9 mouse cellular contexts compared by ENCODE assay signal in genomic region chr10:4545550-4545949, GRCm38 (mm10).
DNase-seq lines count a peak whose midpoint lies in the region; ATAC-seq lines count a peak whose summit lies in the region.
"Had no signal": no experiment of that assay in that cellular context is flagged by ENCODE, and none has a peak within 500 bp of the region (broad histone marks: within the 10 kb centered on the region; RNA-seq: fewer than 3 reads in every experiment).

No protein-coding gene starts in this region.

- WGBS in liver, embryonic 12.5 days (ENCODE audit: insufficient replicate concordance) = 68% methylated on average over 2 of the region's 2 CpGs

- no peak for ATAC-seq in liver, embryonic 12.5 days

- H3K27me3 ChIP-seq in liver, embryonic 12.5 days (replicated peaks) = no peaks in the 10 kb centered on the region
- H3K27me3 ChIP-seq in splenic B cell, adult 2 months (ENCODE audit: control insufficient read depth, insufficient read depth, low read length, poor library complexity, severe bottlenecking) = no peaks in the 10 kb centered on the region

- H3K9me3 ChIP-seq in liver, embryonic 12.5 days (replicated peaks) = no peaks in the 10 kb centered on the region

- no peaks in the 10 kb centered on the region for H3K36me3 ChIP-seq in liver, embryonic 12.5 days
- H3K36me3 ChIP-seq in splenic B cell, adult 2 months (ENCODE audit: control insufficient read depth, insufficient read depth, low read length, poor library complexity, severe bottlenecking) = no peaks in the 10 kb centered on the region

- H3K4me2 ChIP-seq in liver, embryonic 12.5 days = no peak overlapping the region

- peak; percentile 38 for DNase-seq in embryo, embryonic 10 days (ENCODE audit: low spot score)
- DNase-seq in embryo, embryonic 9.5 days (ENCODE audit: extremely low spot score) = no peak
- DNase-seq in liver = peak; percentile 51
- DNase-seq in NIH3T3 (ENCODE audit: low read depth) = peak; percentile 31
- DNase-seq in splenic B cell, adult 2 months (ENCODE audit: low read depth, low spot score) = peak; percentile 47
- no peak for DNase-seq in adrenal gland, postnatal 36 days
- no peak for DNase-seq in layer of hippocampus, adult 11-12 months (ENCODE audit: low spot score)
- DNase-seq: cerebellum, adult 8-10 months had no signal

- H3K4me1 ChIP-seq in liver, embryonic 12.5 days = no peaks in the 10 kb centered on the region

- no peak overlapping the region for H3K27ac ChIP-seq in liver, embryonic 12.5 days

- H3K4me3 ChIP-seq in liver, embryonic 12.5 days = no peak overlapping the region

- no peak overlapping the region for H3K9ac ChIP-seq in liver, embryonic 12.5 days

Comparison
In these comparisons a context has a peak if more than half of its experiments do, and no peak if none do; other contexts are left out.
1. DNase-seq: peak in embryo, embryonic 10 days (single experiment), liver (single experiment), NIH3T3 (single experiment) and splenic B cell, adult 2 months (single experiment); none in embryo, embryonic 9.5 days (single experiment), adrenal gland, postnatal 36 days (0 of 2) and layer of hippocampus, adult 11-12 months (single experiment).